Mouse (Mus musculus) lung, embryonic 15.5 days (tissue): ENCODE measurements at regions not wholly inside any gene's neighbourhood (a gene's known extent, or its start where the extent isn't known, plus 50 kb on each side); places are given as distances from the start of the nearest gene placed in this dataset.
"Not testable (repeated sequence)": the region's sequence is repeated elsewhere in the genome, so short reads cannot be mapped to it uniquely, and the experiment has no call there.

Experiments used
- ATAC-seq: fragments of 200-750 bp; cut with Nextera tagmentation; 2 replicates; pipeline ENCODE4 v1.8.0; 2017; ENCODE audit warnings: moderate number of reproducible peaks, borderline replicate concordance; ENCODE audit not compliant: low FRiP score, low TSS enrichment; ENCODE audit errors: extremely low read depth
- H3K27ac ChIP-seq: fragments of 300-500 bp; sonication (generic); 2 replicates; pipeline ENCODE4 v1.5.1; 2015; ENCODE audit warnings: moderate library complexity, mild to moderate bottlenecking, inconsistent platforms
- H3K27me3 ChIP-seq: fragments of 300-500 bp; sonication (generic); 2 replicates; pipeline ENCODE4 v1.6.1; 2015; ENCODE audit warnings: inconsistent platforms
- H3K36me3 ChIP-seq: fragments of 300-500 bp; sonication (generic); 2 replicates; pipeline ENCODE4 v1.6.1; 2015; ENCODE audit warnings: inconsistent platforms
- H3K4me1 ChIP-seq: fragments of 300-500 bp; sonication (generic); 2 replicates; pipeline ENCODE4 v1.6.1; 2015; ENCODE audit warnings: inconsistent platforms
- H3K4me2 ChIP-seq: fragments of 300-500 bp; sonication (generic); 2 replicates; pipeline ENCODE4 v1.6.1; 2015; ENCODE audit warnings: inconsistent platforms, mild to moderate bottlenecking, moderate library complexity
- H3K4me3 ChIP-seq: fragments of 300-500 bp; sonication (generic); 2 replicates; pipeline ENCODE4 v1.5.1; 2015; ENCODE audit warnings: mild to moderate bottlenecking, inconsistent platforms
- H3K9ac ChIP-seq: fragments of 300-500 bp; sonication (generic); 2 replicates; pipeline ENCODE4 v1.6.1; 2015; ENCODE audit warnings: inconsistent platforms
- H3K9me3 ChIP-seq: fragments of 300-500 bp; sonication (generic); 2 replicates; pipeline ENCODE4 v1.6.1; 2016; ENCODE audit warnings: inconsistent platforms
- WGBS: fragments of 180-500 bp; shearing (Covaris S2); methylation state at CpG from one replicate; pipeline ENCODE4 v1.1.7; 2015; 5-methylcytosine and 5-hydroxymethylcytosine counted together

- WGBS = 24% methylated on average over 2 of the region's 2 CpGs
- no peak for ATAC-seq
- Histone ChIP-seq H3K9ac (no peak overlapping the region), H3K4me1 (no peaks in the 10 kb centered on the region), H3K27ac (0 out of 2 replicates have a peak overlapping the region, but pooled peaks have one; percentile 44), H3K4me2 (no peak overlapping the region), H3K9me3 (no peaks in the 10 kb centered on the region), H3K36me3 (no peaks in the 10 kb centered on the region), H3K27me3 (no peaks in the 10 kb centered on the region), H3K4me3 (no peak overlapping the region)
These were observed 52.4 kb downstream of the Gm13691 start for GRCm38 (mm10) chr2:84042793-84043192.

GRCm38 (mm10) chr2:84048398-84049140, 58.2 kb downstream of the Gm13691 start:
- H3K4me2 ChIP-seq = no peak overlapping the region
- no peak overlapping the region for H3K4me3 ChIP-seq
- H3K9ac ChIP-seq = no peak overlapping the region
- no peaks in the 10 kb centered on the region for H3K9me3 ChIP-seq
- no peak for ATAC-seq
- no peaks in the 10 kb centered on the region for H3K36me3 ChIP-seq
- no peaks in the 10 kb centered on the region for H3K27me3 ChIP-seq
- no peaks in the 10 kb centered on the region for H3K4me1 ChIP-seq
- WGBS = 80% methylated on average over 9 of the region's 9 CpGs
- H3K27ac ChIP-seq = no peak overlapping the region

- peak; percentile 65; the same call in 1 of the 2 replicates for ATAC-seq
- Histone ChIP-seq H3K27me3 (no peaks in the 10 kb centered on the region), H3K9me3 (no peaks in the 10 kb centered on the region), H3K4me2 (no peak overlapping the region), H3K9ac (no peak overlapping the region), H3K27ac (peak overlapping the region; percentile 11; the same call in 1 of the 2 replicates), H3K36me3 (no peaks in the 10 kb centered on the region), H3K4me3 (no peak overlapping the region), H3K4me1 (no peaks in the 10 kb centered on the region)
- WGBS = 17% methylated on average over 3 of the region's 3 CpGs
These were observed 61.6 kb downstream of the Gm13691 start for GRCm38 (mm10) chr2:84051883-84052331.

GRCm38 (mm10) chr2:84059246-84059645, 68.9 kb downstream of the Gm13691 start:
- Histone ChIP-seq H3K4me3 (no peak overlapping the region), H3K9me3 (no peaks in the 10 kb centered on the region), H3K27ac (no peak overlapping the region), H3K9ac (no peak overlapping the region), H3K36me3 (no peaks in the 10 kb centered on the region), H3K27me3 (no peaks in the 10 kb centered on the region), H3K4me2 (no peak overlapping the region), H3K4me1 (0 out of 2 replicates have a peak, but pooled peaks cover 4% of the 10 kb centered on the region)
- 67% methylated on average over 7 of the region's 7 CpGs for WGBS
- no peak for ATAC-seq

GRCm38 (mm10) chr2:84061221-84061620, 70.9 kb downstream of the Gm13691 start:
- Histone ChIP-seq H3K9me3 (no peaks in the 10 kb centered on the region), H3K4me3 (no peak overlapping the region), H3K27ac (no peak overlapping the region), H3K36me3 (no peaks in the 10 kb centered on the region), H3K27me3 (no peaks in the 10 kb centered on the region), H3K4me1 (0 out of 2 replicates have a peak, but pooled peaks cover 4% of the 10 kb centered on the region), H3K4me2 (no peak overlapping the region), H3K9ac (no peak overlapping the region)
- ATAC-seq = no peak
- WGBS = 74% methylated on average over 1 of the region's 1 CpGs

GRCm38 (mm10) chr2:84064371-84064770, 74.0 kb downstream of the Gm13691 start:
- no peaks in the 10 kb centered on the region for H3K36me3 ChIP-seq
- H3K9me3 ChIP-seq = no peaks in the 10 kb centered on the region
- no peak overlapping the region for H3K4me3 ChIP-seq
- H3K9ac ChIP-seq = no peak overlapping the region
- no peaks in the 10 kb centered on the region for H3K27me3 ChIP-seq
- ATAC-seq = no peak
- H3K4me2 ChIP-seq = no peak overlapping the region
- H3K27ac ChIP-seq = no peak overlapping the region
- 0 out of 2 replicates have a peak, but pooled peaks cover under 1% of the 10 kb centered on the region for H3K4me1 ChIP-seq
- 60% methylated on average over 2 of the region's 2 CpGs for WGBS

GRCm38 (mm10) chr2:84065061-84065460, 74.7 kb downstream of the Gm13691 start:
- no peak for ATAC-seq
- H3K4me3 ChIP-seq = no peak overlapping the region
- no peaks in the 10 kb centered on the region for H3K4me1 ChIP-seq
- H3K27me3 ChIP-seq = no peaks in the 10 kb centered on the region
- H3K9ac ChIP-seq = no peak overlapping the region
- H3K27ac ChIP-seq = no peak overlapping the region
- no peak overlapping the region for H3K4me2 ChIP-seq
- 50% methylated on average over 7 of the region's 7 CpGs for WGBS
- H3K36me3 ChIP-seq = no peaks in the 10 kb centered on the region
- H3K9me3 ChIP-seq = no peaks in the 10 kb centered on the region

- Histone ChIP-seq H3K9me3 (no peaks in the 10 kb centered on the region), H3K36me3 (no peaks in the 10 kb centered on the region), H3K27me3 (no peaks in the 10 kb centered on the region), H3K4me1 (no peaks in the 10 kb centered on the region), H3K4me2 (no peak overlapping the region), H3K4me3 (no peak overlapping the region), H3K27ac (no peak overlapping the region), H3K9ac (no peak overlapping the region)
- ATAC-seq = no peak
- 55% methylated on average over 2 of the region's 2 CpGs for WGBS
These were observed 75.4 kb downstream of the Gm13691 start for GRCm38 (mm10) chr2:84065749-84066148.

GRCm38 (mm10) chr2:84066151-84066693, 75.9 kb downstream of the Gm13691 start:
- WGBS = 58% methylated on average over 3 of the region's 3 CpGs
- ATAC-seq = no peak
- Histone ChIP-seq H3K4me2 (no peak overlapping the region), H3K27ac (no peak overlapping the region), H3K4me3 (no peak overlapping the region), H3K9ac (no peak overlapping the region), H3K36me3 (no peaks in the 10 kb centered on the region), H3K9me3 (no peaks in the 10 kb centered on the region), H3K27me3 (no peaks in the 10 kb centered on the region), H3K4me1 (no peaks in the 10 kb centered on the region)

GRCm38 (mm10) chr2:84066785-84067526, 76.6 kb downstream of the Gm13691 start:
- 77% methylated on average over 6 of the region's 6 CpGs for WGBS
- no peak for ATAC-seq
- no peak overlapping the region for H3K27ac ChIP-seq
- H3K4me2 ChIP-seq = no peak overlapping the region
- H3K36me3 ChIP-seq = no peaks in the 10 kb centered on the region
- no peak overlapping the region for H3K4me3 ChIP-seq
- no peaks in the 10 kb centered on the region for H3K27me3 ChIP-seq
- no peaks in the 10 kb centered on the region for H3K9me3 ChIP-seq
- H3K4me1 ChIP-seq = no peaks in the 10 kb centered on the region
- H3K9ac ChIP-seq = no peak overlapping the region

- H3K4me3 ChIP-seq = no peak overlapping the region
- no peak overlapping the region for H3K9ac ChIP-seq
- WGBS = 39% methylated on average over 4 of the region's 4 CpGs
- H3K9me3 ChIP-seq = no peaks in the 10 kb centered on the region
- no peaks in the 10 kb centered on the region for H3K36me3 ChIP-seq
- no peaks in the 10 kb centered on the region for H3K27me3 ChIP-seq
- H3K4me1 ChIP-seq = no peaks in the 10 kb centered on the region
- H3K4me2 ChIP-seq = no peak overlapping the region
- H3K27ac ChIP-seq = peak overlapping the region; percentile 5; the same call in 1 of the 2 replicates
- no peak for ATAC-seq
These were observed 78.3 kb downstream of the Gm13691 start for GRCm38 (mm10) chr2:84068617-84069016.

GRCm38 (mm10) chr2:84069411-84069810, 79.1 kb downstream of the Gm13691 start:
- H3K4me3 ChIP-seq, ATAC-seq, H3K27ac ChIP-seq, H3K9ac ChIP-seq, H3K4me2 ChIP-seq, H3K4me1 ChIP-seq, H3K36me3 ChIP-seq, H3K27me3 ChIP-seq, H3K9me3 ChIP-seq: not testable (repeated sequence)
- WGBS = 57% methylated on average over 1 of the region's 1 CpGs
